Mouse (Mus musculus): ENCODE measurements around the gene Tmem190. TPM values are rescaled to one million over a fixed set of nuclear protein-coding genes. Genes with fewer than 3 reads are reported as not detected.

Tmem190 gene
- total RNA-seq, 2 experiments from 2014 or later = not detected

- DNase-seq (ENCODE audit: low spot score in 2 of 2) = no peak
- intact Hi-C loops (cut with DNase I) = no loop called here
Measured at GRCm38 (mm10) chr7:4764946-4765710, 17.6 kb upstream of the Tmem190 start.

GRCm38 (mm10) chr7:4771202-4771601 lies 11.5 kb upstream of the Tmem190 start, which contains the start of gene Fam71e2:
Gene Fam71e2, minus strand, starts transcription at chr7:4771302.
- intact Hi-C loops (cut with DNase I) = no loop called here
- no peak for DNase-seq (ENCODE audit: low spot score in 2 of 2)

DNA sequence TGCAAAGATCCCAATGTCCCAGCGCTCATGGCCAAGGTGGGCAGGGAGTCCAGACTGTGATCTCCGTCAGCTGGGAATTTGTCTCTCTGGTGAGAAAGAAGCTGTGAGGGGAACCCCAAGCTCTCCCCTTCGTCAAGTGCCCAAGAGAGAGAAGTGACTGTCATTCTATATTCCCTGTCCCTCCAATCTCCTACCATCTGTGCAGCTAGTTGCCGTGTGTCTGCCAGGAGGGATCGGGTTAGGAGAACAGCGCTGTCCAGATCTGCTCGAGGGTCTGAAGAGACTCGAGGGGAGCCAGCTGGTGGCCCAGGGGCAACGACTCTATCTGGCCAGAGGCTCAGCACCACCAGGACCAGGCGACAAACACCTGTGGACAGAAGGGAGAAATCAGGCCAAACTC lies 6.6 kb upstream of the Tmem190 start:
- no peak for DNase-seq (ENCODE audit: low spot score in 2 of 2)
- intact Hi-C loops (cut with DNase I) = no loop called here

GRCm38 (mm10) chr7:4776861-4777830 lies 5.6 kb upstream of the Tmem190 start:
- no peak for DNase-seq (ENCODE audit: low spot score in 2 of 2)
- intact Hi-C loops (cut with DNase I) = no loop called here

- intact Hi-C loops (cut with DNase I) = no loop called here
- no peak for DNase-seq (ENCODE audit: low spot score in 2 of 2)
Measured at GRCm38 (mm10) chr7:4777851-4778637, 4.7 kb upstream of the Tmem190 start.

DNA sequence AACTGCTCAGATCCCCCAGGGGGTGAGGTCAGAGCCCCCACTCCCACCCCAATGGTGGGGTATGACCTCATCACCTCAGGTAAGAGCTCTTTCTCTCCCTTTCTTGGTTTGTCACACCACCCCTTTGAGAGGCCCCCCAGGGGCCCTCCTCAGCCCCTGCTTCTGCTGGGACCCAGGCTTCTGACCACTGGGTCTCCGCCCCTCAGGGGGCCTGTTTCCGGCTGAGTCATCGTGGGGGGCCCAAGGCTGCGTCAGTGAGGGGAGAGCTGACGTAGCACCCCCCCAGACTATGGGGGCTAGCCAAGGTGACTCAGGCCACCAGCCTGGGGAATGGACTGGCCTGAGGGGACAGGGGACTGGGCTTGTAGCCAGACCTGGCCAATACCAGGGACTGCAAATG lies 2.8 kb upstream of the Tmem190 start:
- no peak for DNase-seq (ENCODE audit: low spot score in 2 of 2)
- intact Hi-C loops (cut with DNase I) = no loop called here

DNA sequence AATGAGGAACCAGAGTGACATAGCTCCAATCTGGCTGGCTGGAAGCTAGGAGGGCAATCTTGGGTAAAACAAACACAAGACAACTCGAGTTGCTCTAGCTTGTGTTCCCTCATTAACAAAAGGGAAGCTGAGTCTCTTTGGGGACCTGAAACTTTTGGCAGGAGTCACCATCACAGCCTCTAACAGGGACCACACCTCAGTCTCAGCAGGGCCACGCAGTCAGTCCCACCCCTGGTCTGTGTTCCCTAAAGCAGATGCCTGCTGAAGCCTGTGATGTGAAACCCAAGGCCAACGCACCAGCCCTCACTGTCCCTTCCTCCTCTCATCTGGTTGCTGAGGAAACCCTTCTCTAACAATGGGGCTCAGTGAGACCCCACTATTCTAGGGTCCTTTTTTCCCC lies 607 bp upstream of the Tmem190 start:
- intact Hi-C loops (cut with DNase I) = no loop called here
- DNase-seq (ENCODE audit: low spot score in 2 of 2) = no peak

- intact Hi-C loops (cut with DNase I) = no loop called here
Measured at GRCm38 (mm10) chr7:4783667-4784268, 1.0 kb downstream of the Tmem190 start.

DNA sequence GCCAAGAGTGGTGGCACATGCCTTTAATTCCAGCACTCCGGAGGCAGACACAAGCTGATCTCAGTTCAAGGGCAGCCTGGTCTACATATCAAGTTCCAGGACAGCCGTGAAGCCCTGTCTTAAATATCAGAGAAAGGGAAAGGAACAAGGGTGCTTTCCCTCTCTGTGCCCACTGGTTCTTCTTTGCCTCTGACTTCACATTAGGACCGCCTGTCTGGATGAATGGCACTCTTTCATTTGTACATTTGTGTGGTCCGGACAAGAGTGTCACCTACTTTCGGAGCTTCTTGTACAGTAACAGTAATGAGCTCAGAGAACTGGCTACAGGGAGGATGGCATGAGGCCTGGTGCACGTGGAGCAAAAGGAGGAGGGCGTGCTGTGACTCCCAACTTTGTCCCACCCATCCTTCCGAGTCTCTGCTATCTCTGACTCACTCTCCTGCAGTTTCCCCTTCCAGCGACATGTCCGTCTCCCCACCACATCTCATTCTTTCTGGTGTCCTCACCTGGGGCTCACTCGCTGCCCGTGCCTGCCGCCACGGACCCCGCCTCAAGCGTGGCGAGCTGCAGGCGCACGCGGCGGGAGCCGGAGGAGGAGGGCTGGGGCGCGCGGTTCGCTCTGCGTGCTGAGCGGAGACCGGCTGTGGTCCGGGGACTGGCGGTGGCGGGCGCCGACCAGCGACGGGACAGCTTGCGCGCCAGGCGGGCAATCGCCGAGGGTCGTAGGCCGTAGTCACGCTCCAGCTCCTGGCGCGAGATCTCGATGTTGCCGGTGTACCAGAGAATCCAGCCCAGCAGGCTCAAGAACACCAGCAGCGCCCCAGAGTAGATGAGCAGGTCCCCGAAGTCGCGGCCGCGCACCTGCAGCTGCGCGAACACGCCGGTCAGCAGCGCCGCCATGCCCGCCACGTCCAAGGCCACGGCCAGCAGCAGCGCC lies 6.0 kb downstream of the Tmem190 start:
- peak; percentile 42 to 66 for DNase-seq (ENCODE audit: low spot score in 2 of 2)
- intact Hi-C loops (cut with DNase I) = loop anchor here (2.0 kb wide), 1 partner anchor 98 kb away; the partner anchor contains the start of gene Brsk1

More at GRCm38 (mm10) chr7:4783667-4784268, 1.0 kb downstream of the Tmem190 start:
- DNase-seq (ENCODE audit: low spot score in 2 of 2) = peak in 1 of 2 experiments; percentile 69

DNA sequence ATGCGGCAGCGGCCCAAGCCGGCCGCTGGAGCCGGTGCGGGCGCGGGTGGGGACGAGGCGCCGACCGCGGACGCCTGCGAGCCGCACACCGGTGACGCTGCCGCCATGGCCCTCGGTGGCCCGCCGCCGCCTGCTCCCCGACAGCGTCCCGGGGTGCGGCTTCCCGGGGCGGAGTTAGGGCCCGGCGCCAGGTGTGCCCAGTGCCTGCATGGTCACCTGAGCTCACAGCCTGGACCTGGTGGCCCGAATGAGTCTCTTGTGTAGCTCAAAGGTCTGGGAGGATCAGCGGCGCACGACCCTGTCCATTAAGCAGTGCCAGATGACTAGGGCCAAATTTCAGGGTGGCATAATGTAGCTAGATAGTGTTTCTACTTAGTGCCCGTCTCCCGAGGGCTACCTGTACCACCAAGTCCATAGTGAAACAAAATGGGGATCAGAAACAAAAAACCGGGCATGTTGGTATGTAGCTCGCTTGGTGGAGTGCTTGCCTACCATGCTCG lies 6.7 kb downstream of the Tmem190 start, which contains the start of gene Tmem238:
Gene Tmem238 (minus strand): TSS at position 221 of the 500 bp plus-strand sequence.
- peak in 1 of 2 experiments; percentile 11 for DNase-seq (ENCODE audit: low spot score in 2 of 2)
- intact Hi-C loops (cut with DNase I) = loop anchor here (2.0 kb wide), 1 partner anchor 99 kb away; the partner anchor contains the start of gene Brsk1

GRCm38 (mm10) chr7:4792278-4793212 lies 9.8 kb downstream of the Tmem190 start, which contains the start of gene Rpl28:
Gene Rpl28, plus strand, starts transcription at chr7:4792874.
- intact Hi-C loops (cut with DNase I) = loop anchor here (2.0 kb wide), 1 partner anchor 54 kb away; no protein-coding TSS in a partner anchor

GRCm38 (mm10) chr7:4793248-4793647 lies 10.5 kb downstream of the Tmem190 start:
- DNase-seq (ENCODE audit: low spot score in 2 of 2) = peak in 1 of 2 experiments; percentile 8
- intact Hi-C loops (cut with DNase I) = loop anchor here (2.0 kb wide), 1 partner anchor 54 kb away; no protein-coding TSS in a partner anchor

More at GRCm38 (mm10) chr7:4792278-4793212, 9.8 kb downstream of the Tmem190 start, which contains the start of gene Rpl28:
- peak; percentile 97 to 98 for DNase-seq (ENCODE audit: low spot score in 2 of 2)

DNA sequence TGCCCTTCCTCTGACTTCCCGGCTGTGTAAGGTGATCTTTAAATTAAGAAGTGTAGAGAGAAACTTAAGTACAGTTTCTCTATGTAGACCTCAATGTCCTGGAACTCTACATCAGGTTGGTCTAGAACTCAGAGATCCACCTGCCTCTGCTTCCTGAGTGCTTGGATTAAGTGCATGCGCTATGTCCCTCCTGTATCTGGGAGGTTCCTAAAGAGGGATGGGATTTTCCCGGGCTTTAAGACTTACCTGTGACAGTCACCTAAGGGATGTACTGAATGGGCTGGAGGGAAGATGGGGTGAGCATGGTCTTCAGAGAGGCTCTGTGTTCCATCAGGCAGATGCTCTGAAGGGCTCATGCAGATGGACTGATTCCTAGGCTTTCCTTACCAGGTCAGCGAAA lies 10.9 kb downstream of the Tmem190 start:
- intact Hi-C loops (cut with DNase I) = loop anchor here (2.0 kb wide), 1 partner anchor 55 kb away; no protein-coding TSS in a partner anchor
- DNase-seq (ENCODE audit: low spot score in 2 of 2) = no peak

GRCm38 (mm10) chr7:4794631-4795168 lies 12.0 kb downstream of the Tmem190 start:
- intact Hi-C loops (cut with DNase I) = loop anchor here (5.0 kb wide), 1 partner anchor 172 kb away; no protein-coding TSS in a partner anchor

GRCm38 (mm10) chr7:4795767-4796433 lies 13.2 kb downstream of the Tmem190 start:
- intact Hi-C loops (cut with DNase I) = loop anchor here (5.0 kb wide), 1 partner anchor 174 kb away; no protein-coding TSS in a partner anchor
- peak; percentile 41 to 52 for DNase-seq (ENCODE audit: low spot score in 2 of 2)

More at GRCm38 (mm10) chr7:4794631-4795168, 12.0 kb downstream of the Tmem190 start:
- no peak for DNase-seq (ENCODE audit: low spot score in 2 of 2)

All from left cerebral cortex, postnatal 25 days (tissue).